In genomic region chr9:71806422-71806805, GRCm38 (mm10) we compare ENCODE assay signal across 8 mouse cellular contexts. TPM values are rescaled to one million over a fixed set of nuclear protein-coding genes. Genes with fewer than 3 reads are reported as not detected.
DNase-seq lines count a peak whose midpoint lies in the region; ATAC-seq and TF ChIP-seq lines count a peak whose summit lies in the region.
"Had no signal": no experiment of that assay in that cellular context is flagged by ENCODE, and none has a peak within 500 bp of the region (broad histone marks: within the 10 kb centered on the region; RNA-seq: fewer than 3 reads in every experiment).

No protein-coding gene starts in this region.

- peak; percentile 77 for DNase-seq in ZHBTc4 (ENCODE audit: low read depth, low spot score)
- DNase-seq in cerebellum, postnatal 10 days, result peak; percentile 92 to 94
- peak; percentile 82 for DNase-seq in gastrocnemius, adult 2 months
- peak; percentile 42 for DNase-seq in induced T-regulatory cell, adult 2 months (ENCODE audit: low read depth)
- peak; percentile 59 to 74 for DNase-seq in left cerebral cortex, postnatal 36 days (ENCODE audit: low spot score in 2 of 2)
- peak; percentile 42 to 47 for DNase-seq in spleen, postnatal 36 days (ENCODE audit: low spot score in 2 of 2)

- peak; percentile 99 for TF ChIP-seq CTCF in gastrocnemius, adult 2 months (IDR thresholded peaks at IDR 0.05)

- H3K9me3 ChIP-seq in midbrain, embryonic 15.5 days, result no peaks in the 10 kb centered on the region

- no peak overlapping the region for H3K9ac ChIP-seq in midbrain, embryonic 15.5 days

- no peaks in the 10 kb centered on the region for H3K27me3 ChIP-seq in midbrain, embryonic 15.5 days (replicated peaks)

- no peaks in the 10 kb centered on the region for H3K4me1 ChIP-seq in midbrain, embryonic 15.5 days
- H3K4me1 ChIP-seq: megakaryocyte, embryonic 14.5 days had no signal

- no peak overlapping the region for H3K4me2 ChIP-seq in midbrain, embryonic 15.5 days

- H3K36me3 ChIP-seq in midbrain, embryonic 15.5 days (replicated peaks), result no peaks in the 10 kb centered on the region

- 9% methylated on average over 2 of the region's 2 CpGs for WGBS in midbrain, embryonic 15.5 days

- intact Hi-C loops in gastrocnemius, adult 2 months (cut with DNase I), result loop anchor here (1.0 kb wide), 1 partner anchor 160 kb away; no protein-coding TSS in a partner anchor
- intact Hi-C loops in left cerebral cortex, postnatal 36 days (cut with DNase I), result loop anchor here (1.0 kb wide), 1 partner anchor 160 kb away; no protein-coding TSS in a partner anchor

- peak; percentile 56 for ATAC-seq in midbrain, embryonic 15.5 days (replicated peaks)

- H3K27ac ChIP-seq in gastrocnemius, adult 2 months, result no peak overlapping the region
- no peak overlapping the region for H3K27ac ChIP-seq in midbrain, embryonic 15.5 days

- H3K4me3 ChIP-seq in gastrocnemius, adult 2 months, result no peak overlapping the region
- H3K4me3 ChIP-seq in midbrain, embryonic 15.5 days, result no peak overlapping the region
- H3K4me3 ChIP-seq: megakaryocyte, embryonic 14.5 days had no signal

RNA-seq across cellular contexts. Expression of gene Cgnl1, which starts 35.0 kb away (rescaled TPM):
- total RNA-seq in gastrocnemius, adult 2 months (2021), result 1 to 10 TPM; 3.5 to 8.1 TPM
- 10 to 100 TPM; 11.3 to 11.4 TPM for total RNA-seq in left cerebral cortex, postnatal 36 days (2021)
- polyA plus RNA-seq in midbrain, embryonic 15.5 days (2015; fragmentation: Nextera tagmentation; extraction: Ambion mirVana), result 5.9 and 6.2 TPM in 2 replicates

Comparison
In these comparisons a context has a peak if more than half of its experiments do, and no peak if none do; other contexts are left out.
1. DNase-seq: peak in every context shown above with its lines; median percentile 93 in cerebellum, postnatal 10 days; 82 in gastrocnemius, adult 2 months; 77 in ZHBTc4; 66 in left cerebral cortex, postnatal 36 days; 44 in spleen, postnatal 36 days; 42 in induced T-regulatory cell, adult 2 months.